Mouse (Mus musculus) midbrain, embryonic 16.5 days (tissue): ENCODE measurements around the gene Tlx3. TPM values are rescaled to one million over a fixed set of nuclear protein-coding genes. Genes with fewer than 3 reads are reported as not detected.
A peak's percentile ranks its signal among the peaks of the same experiment; 100 is the strongest.

ENCODE experiments used
- ATAC-seq: fragments of 200-750 bp; cut with Nextera tagmentation; 2 replicates; pipeline ENCODE4 v1.8.0; 2017; ENCODE audit warnings: moderate TSS enrichment
- H3K27ac ChIP-seq: fragments of 300-500 bp; sonication (generic); 2 replicates; pipeline ENCODE4 v1.5.1; 2014; ENCODE audit warnings: mild to moderate bottlenecking, low read length, mixed read lengths
- H3K27me3 ChIP-seq: fragments of 300-500 bp; sonication (generic); 2 replicates; pipeline ENCODE4 v1.6.1; 2014; ENCODE audit warnings: low read depth, low read length, mixed read lengths; ENCODE audit not compliant: control insufficient read depth, insufficient read depth
- H3K36me3 ChIP-seq: fragments of 300-500 bp; sonication (generic); 2 replicates; pipeline ENCODE4 v1.6.1; 2014; ENCODE audit warnings: mild to moderate bottlenecking, low read length, moderate library complexity, mixed read lengths; ENCODE audit not compliant: control insufficient read depth, insufficient read depth
- H3K4me1 ChIP-seq: fragments of 300-500 bp; sonication (generic); 2 replicates; pipeline ENCODE4 v1.6.1; 2014; ENCODE audit warnings: mild to moderate bottlenecking, low read length, mixed read lengths; ENCODE audit not compliant: control insufficient read depth, insufficient read depth
- H3K4me2 ChIP-seq: fragments of 300-500 bp; sonication (generic); 2 replicates; pipeline ENCODE4 v1.6.1; 2014; ENCODE audit warnings: mild to moderate bottlenecking, low read length, mixed read lengths
- H3K4me3 ChIP-seq: fragments of 300-500 bp; sonication (generic); 2 replicates; pipeline ENCODE4 v1.5.1; 2014; ENCODE audit warnings: low read depth, mild to moderate bottlenecking, low read length, moderate library complexity, mixed read lengths
- H3K9ac ChIP-seq: fragments of 300-500 bp; sonication (generic); 2 replicates; pipeline ENCODE4 v1.6.1; 2014; ENCODE audit warnings: low read depth, low read length, mixed read lengths
- H3K9me3 ChIP-seq: fragments of 300-500 bp; sonication (generic); replicated peaks from 2 replicates; pipeline ENCODE4 v1.6.1; 2014; ENCODE audit warnings: mild to moderate bottlenecking, low read length, mixed read lengths; ENCODE audit not compliant: control insufficient read depth, poor library complexity, severe bottlenecking
- WGBS: fragments of 180-500 bp; shearing (Covaris S2); extraction: QIAGEN DNeasy Blood & Tissue Kit; methylation state at CpG from one replicate; pipeline ENCODE4 v1.1.7; 2014; 5-methylcytosine and 5-hydroxymethylcytosine counted together
- polyA plus RNA-seq: library from polyadenylated mRNA; unstranded; fragments of >200 nt; fragmentation: Nextera tagmentation; extraction: Ambion mirVana; gene quantifications from 2 replicates; pipeline ENCODE4 v1.2.1, GENCODE M21; 2015

Gene Tlx3
- polyA plus RNA-seq, 1 experiment from 2014 or later = 0.85 TPM

DNA sequence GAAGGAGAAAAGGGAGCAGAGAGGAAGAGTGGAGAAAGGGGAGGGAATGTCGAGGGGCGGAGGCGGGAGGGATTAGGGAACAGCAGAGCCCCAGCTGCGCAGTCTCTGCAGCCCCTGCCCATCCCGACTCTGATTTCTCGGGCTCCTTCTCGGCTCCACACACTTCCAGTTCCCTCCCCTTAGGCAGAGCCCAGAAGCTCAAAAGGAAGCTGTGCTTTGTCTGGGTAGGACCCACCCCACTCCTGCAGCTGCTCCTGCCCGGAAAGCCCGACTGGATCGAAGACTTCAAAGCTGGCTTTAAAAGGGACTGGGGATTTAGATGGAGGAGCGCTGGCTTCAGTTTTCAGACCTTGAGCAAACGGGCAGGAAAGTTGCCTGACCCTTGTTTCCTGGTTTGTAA lies 9.7 kb downstream of the Tlx3 start:
- no peaks in the 10 kb centered on the region for H3K4me1 ChIP-seq
- peaks cover 3% of the 10 kb centered on the region; the same call in 1 of the 2 replicates for H3K9me3 ChIP-seq
- H3K4me3 ChIP-seq = no peak overlapping the region
- 3% methylated on average over 12 of the region's 12 CpGs for WGBS
- H3K4me2 ChIP-seq = peak overlapping the region; percentile 23; the same call in 1 of the 2 replicates
- no peak for ATAC-seq
- H3K36me3 ChIP-seq = no peaks in the 10 kb centered on the region
- H3K9ac ChIP-seq = no peak overlapping the region
- peaks cover 51% of the 10 kb centered on the region for H3K27me3 ChIP-seq
- H3K27ac ChIP-seq = no peak overlapping the region

DNA sequence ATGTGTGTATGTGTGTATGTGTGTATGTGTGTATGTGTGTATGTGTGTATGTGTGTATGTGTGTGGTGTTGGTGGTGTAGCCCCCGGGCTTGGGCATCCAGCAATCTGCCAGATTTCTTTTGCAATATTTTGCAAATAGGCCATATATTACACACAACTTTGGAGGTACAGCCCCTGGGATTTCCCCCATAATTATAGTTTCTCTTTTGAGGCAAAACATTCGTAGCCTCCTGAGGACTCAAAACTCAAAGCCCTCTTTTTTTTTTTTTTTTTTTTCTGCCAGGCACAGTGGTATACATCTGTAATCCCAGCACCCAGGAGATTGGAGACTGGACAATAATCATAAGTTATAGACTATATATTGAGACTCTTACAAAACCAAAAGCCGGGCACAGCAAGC lies 21.6 kb downstream of the Tlx3 start:
- Histone ChIP-seq H3K9ac (no peak overlapping the region), H3K4me1 (peaks cover 5% of the 10 kb centered on the region; the same call in 1 of the 2 replicates), H3K4me2 (no peak overlapping the region), H3K9me3 (no peaks in the 10 kb centered on the region), H3K27me3 (peaks cover 11% of the 10 kb centered on the region), H3K36me3 (no peaks in the 10 kb centered on the region), H3K27ac (no peak overlapping the region), H3K4me3 (no peak overlapping the region)
- 75% methylated on average over 3 of the region's 3 CpGs for WGBS
- ATAC-seq = no peak

DNA sequence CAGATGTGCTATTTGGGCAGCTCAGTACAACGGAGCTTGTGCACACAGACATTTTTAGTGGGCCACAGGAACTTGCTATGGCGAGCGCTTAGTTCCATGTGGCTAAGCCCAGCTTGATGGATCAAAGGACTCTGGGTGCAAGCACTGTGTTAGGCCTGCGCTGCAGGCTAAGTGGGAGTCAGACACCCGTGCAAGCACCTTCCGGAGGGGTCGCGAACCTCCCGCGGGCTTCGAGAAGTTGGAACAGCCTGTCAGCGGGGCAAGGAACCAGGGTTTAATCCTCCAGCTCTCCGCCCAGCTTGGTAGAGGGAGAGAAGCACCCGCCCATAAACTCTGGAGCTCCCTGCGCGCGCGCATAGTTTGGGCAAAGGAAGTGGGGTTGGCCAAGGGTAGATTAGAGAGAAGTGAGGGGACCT lies 22.7 kb downstream of the Tlx3 start:
- Histone ChIP-seq H3K9ac (no peak overlapping the region), H3K9me3 (no peaks in the 10 kb centered on the region), H3K4me3 (no peak overlapping the region; the same call in 1 of the 2 replicates), H3K4me1 (peaks cover 5% of the 10 kb centered on the region; the same call in 1 of the 2 replicates), H3K36me3 (no peaks in the 10 kb centered on the region), H3K4me2 (peak overlapping the region; percentile 51), H3K27ac (no peak overlapping the region), H3K27me3 (peaks cover 11% of the 10 kb centered on the region)
- 4% methylated on average over 18 of the region's 18 CpGs for WGBS
- no peak for ATAC-seq

DNA sequence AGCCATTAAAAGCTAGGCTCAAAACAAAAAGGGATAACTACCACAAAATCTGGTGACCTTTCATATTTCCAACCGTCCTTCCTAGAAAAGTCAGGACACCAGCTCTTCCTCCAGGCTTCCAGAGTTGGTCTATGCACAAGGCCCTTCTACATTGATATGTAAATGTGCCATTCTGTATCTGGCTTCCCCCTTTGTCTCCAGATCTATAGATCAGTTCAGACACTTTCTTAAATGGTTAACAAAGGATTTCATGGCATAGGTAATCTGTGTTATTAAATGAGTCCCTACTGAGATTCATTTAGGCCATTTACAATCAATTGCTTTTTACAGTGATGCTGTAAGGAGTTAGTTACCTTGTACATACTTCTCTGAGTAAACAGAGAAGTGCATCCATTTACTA lies 23.6 kb downstream of the Tlx3 start:
- Histone ChIP-seq H3K27ac (no peak overlapping the region), H3K36me3 (no peaks in the 10 kb centered on the region), H3K9me3 (no peaks in the 10 kb centered on the region), H3K9ac (no peak overlapping the region), H3K4me2 (no peak overlapping the region), H3K4me1 (peaks cover 5% of the 10 kb centered on the region; the same call in 1 of the 2 replicates), H3K4me3 (no peak overlapping the region), H3K27me3 (peaks cover 11% of the 10 kb centered on the region)
- no peak for ATAC-seq
- 7% methylated on average over 1 of the region's 1 CpGs for WGBS

DNA sequence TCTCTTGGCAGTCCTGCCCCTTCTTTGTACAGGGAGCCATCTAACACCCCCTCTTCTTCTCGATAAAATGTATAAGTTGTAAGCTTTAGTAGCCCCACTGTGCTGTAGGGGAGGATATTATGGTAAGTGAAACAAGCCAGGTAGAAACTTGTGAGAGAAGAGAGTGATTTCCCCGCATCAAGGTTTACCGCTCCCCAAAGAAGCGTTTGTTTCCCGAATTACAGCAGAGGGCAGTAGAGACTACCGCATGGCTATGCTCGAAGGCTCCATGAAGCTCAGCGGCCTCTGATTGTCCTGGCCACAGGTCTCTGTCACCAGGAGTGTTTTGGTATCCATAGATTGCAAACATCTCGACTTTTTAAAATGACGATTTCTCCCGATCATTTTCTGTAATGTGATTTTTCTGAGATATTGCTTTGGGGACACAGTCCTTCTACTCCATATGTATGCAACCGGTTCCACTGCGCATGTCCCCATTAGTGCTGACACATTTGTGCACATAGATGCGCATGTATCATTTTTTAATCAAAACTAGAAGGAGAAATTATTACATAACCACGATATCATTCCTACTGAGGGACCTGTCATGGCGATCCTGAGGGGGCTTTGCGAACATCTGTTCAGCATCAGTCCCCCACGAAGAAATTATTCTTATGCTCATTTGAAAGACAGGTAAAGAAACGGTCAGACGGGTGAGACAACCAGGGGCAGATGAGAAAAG lies 26.7 kb downstream of the Tlx3 start:
- Histone ChIP-seq H3K9me3 (no peaks in the 10 kb centered on the region), H3K9ac (no peak overlapping the region), H3K4me1 (peaks cover 5% of the 10 kb centered on the region; the same call in 1 of the 2 replicates), H3K36me3 (no peaks in the 10 kb centered on the region), H3K27me3 (peaks cover 11% of the 10 kb centered on the region), H3K4me2 (no peak overlapping the region), H3K4me3 (no peak overlapping the region), H3K27ac (no peak overlapping the region)
- peak; percentile 76 for ATAC-seq
- 32% methylated on average over 20 of the region's 20 CpGs for WGBS

DNA sequence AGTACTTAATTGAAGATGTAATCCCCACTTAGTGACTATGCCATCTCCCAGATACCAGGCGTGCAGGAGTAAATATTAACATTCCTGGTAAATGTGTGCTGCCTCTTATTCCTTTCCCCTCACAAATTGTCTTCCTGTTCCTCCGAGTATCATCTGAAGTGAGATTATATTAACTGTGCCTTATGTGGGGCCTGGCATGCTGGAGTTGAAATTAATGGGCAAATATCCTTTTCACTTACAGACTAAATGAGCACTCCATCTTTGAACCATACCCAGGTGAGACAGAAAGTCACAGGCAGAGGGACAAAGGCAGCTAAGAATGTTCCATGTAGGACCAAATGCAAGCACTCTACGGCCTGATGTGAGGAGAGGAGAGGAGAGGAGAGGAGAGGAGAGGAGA lies 27.6 kb downstream of the Tlx3 start:
- WGBS = 74% methylated on average over 2 of the region's 3 CpGs
- Histone ChIP-seq H3K4me1 (peaks cover 3% of the 10 kb centered on the region; the same call in 1 of the 2 replicates), H3K9me3 (no peaks in the 10 kb centered on the region), H3K4me3 (no peak overlapping the region), H3K27ac (no peak overlapping the region), H3K27me3 (peaks cover 4% of the 10 kb centered on the region; the same call in 1 of the 2 replicates), H3K4me2 (no peak overlapping the region), H3K9ac (no peak overlapping the region), H3K36me3 (no peaks in the 10 kb centered on the region)
- no peak for ATAC-seq

DNA sequence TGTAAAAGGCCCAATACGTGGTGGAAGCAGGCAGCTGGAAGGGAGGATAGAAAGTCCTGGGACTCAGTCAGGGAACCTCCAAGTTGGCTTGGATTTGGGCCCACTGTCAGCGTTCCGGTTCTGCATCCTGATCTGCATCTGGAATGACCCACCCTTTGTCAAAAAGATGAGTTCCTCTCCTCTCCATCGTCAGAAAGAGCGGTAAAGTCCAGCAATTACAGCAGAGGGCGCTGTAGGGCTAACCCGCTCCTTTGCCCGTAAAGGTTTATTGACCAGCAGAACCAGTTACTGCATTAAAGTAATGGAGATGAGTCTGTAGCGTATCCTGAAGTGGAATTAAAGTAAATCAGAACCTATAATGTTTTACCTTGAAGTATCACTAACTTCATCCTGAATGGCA lies 32.9 kb downstream of the Tlx3 start:
- H3K9ac ChIP-seq = no peak overlapping the region
- no peaks in the 10 kb centered on the region for H3K36me3 ChIP-seq
- WGBS = 15% methylated on average over 9 of the region's 9 CpGs
- no peaks in the 10 kb centered on the region for H3K9me3 ChIP-seq
- no peak overlapping the region for H3K4me2 ChIP-seq
- H3K27ac ChIP-seq = no peak overlapping the region
- no peak for ATAC-seq
- H3K4me1 ChIP-seq = no peaks in the 10 kb centered on the region
- no peak overlapping the region for H3K4me3 ChIP-seq
- H3K27me3 ChIP-seq = no peaks in the 10 kb centered on the region

DNA sequence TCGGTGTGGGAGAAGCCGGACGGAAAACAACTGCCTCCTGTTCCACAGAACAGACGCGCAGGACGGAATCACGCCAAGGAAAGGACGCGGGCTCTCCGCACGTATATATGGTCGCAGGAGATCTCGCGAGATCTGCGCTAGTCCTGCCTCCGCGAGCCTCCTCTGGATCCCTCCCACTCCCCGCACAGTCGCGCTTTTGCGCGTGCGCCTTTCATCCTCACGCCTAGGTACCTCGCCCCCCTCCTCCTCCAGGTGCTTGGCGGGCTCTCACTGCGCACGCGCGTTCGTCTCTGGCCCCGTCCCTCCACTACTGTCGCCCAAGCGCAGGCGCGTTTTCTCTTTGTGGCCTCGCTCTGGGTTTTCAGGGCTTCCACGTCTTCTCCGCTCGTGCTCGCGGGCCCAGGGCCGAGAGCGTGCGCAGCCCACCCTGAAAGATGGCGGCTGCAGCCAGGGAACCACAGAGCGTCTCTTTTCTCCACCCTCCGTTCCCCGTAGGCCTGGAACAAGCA lies 40.3 kb downstream of the Tlx3 start, which contains the start of gene Npm1:
Gene Npm1 (minus strand): TSS at position 209 of the 509 bp plus-strand sequence.
- Histone ChIP-seq H3K27ac (peak within 1 kb of the TSS; percentile 96), H3K4me1 (peaks cover 13% of the 10 kb centered on the region), H3K9ac (peak within 1 kb of the TSS; percentile 97), H3K9me3 (no peaks in the 10 kb centered on the region), H3K27me3 (no peaks in the 10 kb centered on the region), H3K36me3 (peaks cover 13% of the 10 kb centered on the region; the same call in 1 of the 2 replicates), H3K4me3 (peak within 1 kb of the TSS; percentile 99), H3K4me2 (peak within 1 kb of the TSS; percentile 99)
- WGBS = 5% methylated on average over 48 of the region's 49 CpGs
- peak; percentile 96 for ATAC-seq
